Mouse (Mus musculus) natural killer cell, adult 2 months (primary cell): ENCODE measurements around the gene Vps41.

Experiments
- DNase-seq, 2 experiments: peaks; one replicate each; pipeline ENCODE4 v3.0.0; 2022; ENCODE audit warnings: low spot score in 2 of 2

Vps41 gene

GRCm38 (mm10) chr13:18794454-18794853 lies 77.4 kb downstream of the Vps41 start:
- DNase-seq = no peak

GRCm38 (mm10) chr13:18797555-18797954 lies 80.5 kb downstream of the Vps41 start:
- no peak for DNase-seq

GRCm38 (mm10) chr13:18800434-18800833 lies 83.3 kb downstream of the Vps41 start:
- DNase-seq = no peak

GRCm38 (mm10) chr13:18809465-18809864 lies 92.4 kb downstream of the Vps41 start:
- DNase-seq = no peak

- peak; percentile 13 to 43 for DNase-seq
These were observed 93.0 kb downstream of the Vps41 start for GRCm38 (mm10) chr13:18809978-18810675.

- no peak for DNase-seq
These were observed 107.5 kb downstream of the Vps41 start for GRCm38 (mm10) chr13:18824420-18825123.

DNA sequence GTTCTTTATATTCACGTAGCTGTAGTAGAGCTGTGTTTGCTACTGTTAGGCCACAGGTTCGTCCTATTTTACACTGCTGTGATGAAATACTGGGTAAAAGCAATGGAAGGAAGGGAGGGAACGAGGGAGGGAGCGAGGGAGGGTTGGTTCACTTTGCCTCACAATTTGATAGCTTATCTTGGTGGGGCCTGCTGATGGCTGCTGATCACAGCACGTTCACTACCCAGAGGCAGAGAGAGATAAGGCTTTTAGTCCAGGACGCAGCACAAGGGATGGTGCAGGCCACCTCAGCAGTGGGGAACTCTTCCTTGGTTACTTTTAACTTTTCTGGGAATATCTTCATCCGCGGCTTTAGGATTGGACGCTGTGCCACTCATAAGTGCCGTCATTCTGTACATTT lies 109.9 kb downstream of the Vps41 start:
- DNase-seq = no peak

DNA sequence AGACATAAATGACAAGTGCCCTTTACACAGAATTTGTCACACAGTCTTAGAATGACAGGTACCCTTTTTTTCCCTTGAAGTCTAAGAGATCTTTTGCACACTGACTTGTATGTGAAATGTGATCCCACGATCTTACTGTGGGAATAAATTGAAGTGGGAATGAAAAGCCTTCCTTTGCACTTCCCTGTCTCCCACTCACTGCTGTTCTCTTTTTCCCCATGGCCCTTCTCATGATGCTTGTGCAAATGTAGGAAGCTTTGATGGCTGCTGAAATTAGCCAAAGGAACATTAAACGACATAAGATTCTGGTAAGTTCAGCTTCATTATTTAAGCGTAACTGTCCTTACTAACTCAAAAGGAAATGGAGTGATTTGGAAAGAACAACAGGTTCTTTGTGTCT lies 113.4 kb downstream of the Vps41 start:
- no peak for DNase-seq

GRCm38 (mm10) chr13:18839231-18839630 lies 122.1 kb downstream of the Vps41 start:
- no peak for DNase-seq

DNA sequence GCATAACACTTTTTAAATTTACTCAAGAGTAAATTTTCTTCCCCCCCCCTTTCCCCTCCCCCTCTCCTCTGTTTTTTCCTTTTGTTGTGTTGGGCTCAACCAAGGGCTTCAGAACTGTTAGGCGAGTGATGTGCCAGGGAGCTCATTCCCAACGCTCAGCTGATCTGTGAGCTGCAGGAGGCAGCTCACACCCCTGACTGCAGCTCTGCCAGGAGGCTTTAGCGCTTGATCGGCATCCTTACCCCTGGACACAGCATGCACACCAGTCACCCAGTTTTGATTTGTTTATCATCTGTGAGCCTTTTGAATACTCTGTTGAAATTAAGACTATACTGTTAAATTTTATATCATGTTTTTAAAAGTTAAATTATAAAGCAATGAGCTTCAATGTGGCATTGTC lies 123.3 kb downstream of the Vps41 start:
- DNase-seq = no peak

DNA sequence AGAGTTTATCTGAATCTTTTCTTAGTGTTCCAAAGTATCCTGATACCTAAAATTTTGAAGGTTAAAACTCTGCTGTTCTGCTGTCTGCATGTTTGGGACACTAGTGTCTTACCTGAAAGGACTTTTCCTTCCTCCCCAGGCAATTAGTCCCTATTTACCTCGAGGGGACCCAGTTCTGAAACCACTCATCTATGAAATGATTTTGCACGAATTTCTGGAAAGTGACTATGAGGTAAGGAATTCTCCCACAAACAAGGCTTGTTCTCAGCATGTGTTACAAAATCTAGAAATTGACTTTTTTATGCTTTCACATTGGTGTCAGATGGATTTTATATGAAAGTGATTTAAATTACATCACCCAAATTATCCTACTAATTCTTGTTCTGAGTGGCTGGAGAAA lies 123.9 kb downstream of the Vps41 start:
- DNase-seq = no peak

GRCm38 (mm10) chr13:18841752-18842282 lies 124.7 kb downstream of the Vps41 start:
- no peak for DNase-seq

- DNase-seq = no peak
These were observed 125.5 kb downstream of the Vps41 start for GRCm38 (mm10) chr13:18842556-18842955.

DNA sequence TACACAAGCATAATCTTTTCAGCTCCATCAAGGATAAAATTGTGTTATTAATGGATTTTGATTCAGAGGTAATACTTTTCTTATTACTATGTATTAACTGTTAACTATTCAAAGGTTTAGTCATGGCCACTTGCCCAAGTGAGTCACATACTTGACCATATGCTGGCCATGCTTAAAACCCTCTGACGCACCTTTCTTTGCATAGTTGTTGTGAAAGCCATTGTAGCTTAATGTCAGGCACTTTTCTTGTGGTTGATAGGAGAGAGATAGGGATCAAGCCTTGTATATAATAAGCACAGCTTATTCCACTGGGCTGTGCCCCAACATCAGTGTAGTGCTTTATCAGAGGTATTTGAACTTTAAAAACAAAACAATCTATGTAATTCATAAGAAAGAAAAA lies 126.5 kb downstream of the Vps41 start:
- no peak for DNase-seq

GRCm38 (mm10) chr13:18847386-18847785 lies 130.3 kb downstream of the Vps41 start:
- no peak for DNase-seq

DNA sequence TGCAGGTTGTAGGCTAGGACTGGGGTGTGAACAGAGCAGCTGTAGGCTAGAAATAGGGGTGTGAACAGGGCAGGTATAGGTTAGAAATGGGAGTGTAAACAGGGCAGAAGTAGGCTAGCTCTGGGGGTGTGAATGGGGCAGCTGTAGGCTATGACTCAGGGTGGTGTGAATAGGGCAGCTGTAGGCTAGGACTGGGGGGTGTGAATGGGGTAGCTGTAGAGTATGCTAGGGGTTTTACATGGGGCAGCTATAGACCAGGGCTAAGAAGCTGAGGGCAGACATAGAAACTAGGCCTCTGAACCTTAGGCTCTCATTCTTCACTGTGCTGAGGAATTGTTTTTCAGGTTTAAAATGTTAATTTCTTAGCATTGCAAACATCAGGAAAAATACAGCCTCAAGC lies 132.5 kb downstream of the Vps41 start:
- no peak for DNase-seq

- DNase-seq = no peak
These were observed 134.1 kb downstream of the Vps41 start for GRCm38 (mm10) chr13:18851182-18851581.

- DNase-seq = no peak
These were observed 135.6 kb downstream of the Vps41 start for GRCm38 (mm10) chr13:18852718-18853117.

- no peak for DNase-seq
These were observed 139.1 kb downstream of the Vps41 start for GRCm38 (mm10) chr13:18856026-18856802.

- no peak for DNase-seq
These were observed 141.1 kb downstream of the Vps41 start for GRCm38 (mm10) chr13:18858183-18858582.

- no peak for DNase-seq
These were observed 142.3 kb downstream of the Vps41 start for GRCm38 (mm10) chr13:18859389-18859788.

- no peak for DNase-seq
These were observed 151.0 kb downstream of the Vps41 start for GRCm38 (mm10) chr13:18868030-18868490.
